Mouse (Mus musculus): Measurements from ENCODE around the gene Car11.

Gene Car11

GRCm38 (mm10) chr7:45692364-45692763, 7.3 kb upstream of the Car11 start:
- no peak for DNase-seq (ENCODE audit: low spot score in 2 of 2)

GRCm38 (mm10) chr7:45693921-45694591, 5.6 kb upstream of the Car11 start, which contains the start of gene Sec1:
Gene Sec1, minus strand, starts transcription at chr7:45694402.
- DNase-seq (ENCODE audit: low spot score in 2 of 2), result no peak

- no peak for DNase-seq (ENCODE audit: low spot score in 2 of 2)
Observed at GRCm38 (mm10) chr7:45695098-45695497, 4.5 kb upstream of the Car11 start.

- DNase-seq (ENCODE audit: low spot score in 2 of 2), result no peak
Observed at GRCm38 (mm10) chr7:45697894-45698293, 1.7 kb upstream of the Car11 start.

GRCm38 (mm10) chr7:45700301-45701015, 815 bp downstream of the Car11 start:
- DNase-seq (ENCODE audit: low spot score in 2 of 2), result no peak

GRCm38 (mm10) chr7:45701072-45701471, 1.4 kb downstream of the Car11 start:
- DNase-seq (ENCODE audit: low spot score in 2 of 2), result no peak

- no peak for DNase-seq (ENCODE audit: low spot score in 2 of 2)
Observed at GRCm38 (mm10) chr7:45701607-45702006, 2.0 kb downstream of the Car11 start.

- no peak for DNase-seq (ENCODE audit: low spot score in 2 of 2)
Observed at GRCm38 (mm10) chr7:45702316-45702715, 2.7 kb downstream of the Car11 start.

- no peak for DNase-seq (ENCODE audit: low spot score in 2 of 2)
Observed at GRCm38 (mm10) chr7:45702809-45703520, 3.3 kb downstream of the Car11 start.

GRCm38 (mm10) chr7:45703521-45704033, 3.9 kb downstream of the Car11 start:
- no peak for DNase-seq (ENCODE audit: low spot score in 2 of 2)

GRCm38 (mm10) chr7:45704046-45704559, 4.5 kb downstream of the Car11 start:
- DNase-seq (ENCODE audit: low spot score in 2 of 2), result peak in 1 of 2 experiments; percentile 39

- peak; percentile 84 to 90 for DNase-seq (ENCODE audit: low spot score in 2 of 2)
Observed at GRCm38 (mm10) chr7:45704730-45705442, 5.2 kb downstream of the Car11 start, which contains the start of gene Dbp. Gene Dbp, plus strand, starts transcription at chr7:45705088.

GRCm38 (mm10) chr7:45705443-45705864, 5.8 kb downstream of the Car11 start:
- no peak for DNase-seq (ENCODE audit: low spot score in 2 of 2)

- no peak for DNase-seq (ENCODE audit: low spot score in 2 of 2)
Observed at GRCm38 (mm10) chr7:45705873-45706281, 6.2 kb downstream of the Car11 start.

- DNase-seq (ENCODE audit: low spot score in 2 of 2), result peak; percentile 69 to 82
Observed at GRCm38 (mm10) chr7:45706721-45707241, 7.1 kb downstream of the Car11 start.

GRCm38 (mm10) chr7:45707375-45707967, 7.8 kb downstream of the Car11 start:
- peak; percentile 75 to 85 for DNase-seq (ENCODE audit: low spot score in 2 of 2)

GRCm38 (mm10) chr7:45708221-45708761, 8.6 kb downstream of the Car11 start:
- no peak for DNase-seq (ENCODE audit: low spot score in 2 of 2)

GRCm38 (mm10) chr7:45709036-45709435, 9.4 kb downstream of the Car11 start:
- no peak for DNase-seq (ENCODE audit: low spot score in 2 of 2)

- no peak for DNase-seq (ENCODE audit: low spot score in 2 of 2)
Observed at GRCm38 (mm10) chr7:45709677-45710355, 10.2 kb downstream of the Car11 start.
